Mouse (Mus musculus): ENCODE data around the gene Atad2b. TPM values are rescaled to one million over a fixed set of nuclear protein-coding genes. Genes with fewer than 3 reads are reported as not detected.

Gene Atad2b
- 6.5 and 8.0 TPM in 2 replicates for polyA plus RNA-seq (2012; rRNA removed)

DNA sequence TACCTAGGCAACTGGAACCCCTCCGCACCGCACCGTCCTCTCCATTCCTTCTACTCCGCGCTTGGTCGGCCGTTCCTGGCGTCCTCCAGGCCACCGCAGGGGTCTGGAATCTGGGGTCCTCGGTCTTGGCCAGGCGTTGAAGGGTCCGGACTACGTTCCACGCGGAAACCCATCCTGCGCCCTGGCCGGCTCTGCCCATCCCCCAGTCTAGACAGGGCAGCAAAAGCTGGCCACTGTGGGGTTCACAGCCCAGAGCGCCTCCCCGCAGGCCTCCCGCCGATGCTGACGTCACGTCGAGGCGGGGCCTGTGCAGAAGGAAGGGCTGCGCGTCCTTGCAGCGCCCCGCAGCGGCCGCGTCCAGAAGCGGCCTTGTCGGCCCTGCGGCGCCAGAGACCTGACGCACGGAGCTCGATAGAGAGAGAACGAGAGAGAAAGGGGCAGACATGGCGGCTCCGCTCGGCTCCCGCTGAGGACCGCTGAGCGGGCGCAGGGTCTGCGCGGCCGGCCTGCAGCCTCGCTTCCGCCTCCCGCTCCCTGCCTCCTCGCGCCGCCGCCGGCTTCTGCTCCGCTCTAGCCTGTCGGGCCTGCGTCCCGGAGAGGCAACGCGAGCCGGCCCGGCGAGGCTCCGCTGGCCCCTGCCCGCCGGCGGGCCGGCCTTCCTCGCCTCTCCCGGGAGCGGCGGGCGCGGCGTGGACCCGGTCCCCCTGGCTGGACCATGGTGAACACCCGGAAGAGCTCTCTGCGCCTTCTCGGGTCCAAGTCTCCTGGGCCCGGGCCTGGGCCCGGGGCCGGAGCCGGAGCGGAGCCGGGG, at the start of gene Atad2b:
Atad2b (plus strand) TSS at position 360 of the 811 bp plus-strand sequence.

DNA sequence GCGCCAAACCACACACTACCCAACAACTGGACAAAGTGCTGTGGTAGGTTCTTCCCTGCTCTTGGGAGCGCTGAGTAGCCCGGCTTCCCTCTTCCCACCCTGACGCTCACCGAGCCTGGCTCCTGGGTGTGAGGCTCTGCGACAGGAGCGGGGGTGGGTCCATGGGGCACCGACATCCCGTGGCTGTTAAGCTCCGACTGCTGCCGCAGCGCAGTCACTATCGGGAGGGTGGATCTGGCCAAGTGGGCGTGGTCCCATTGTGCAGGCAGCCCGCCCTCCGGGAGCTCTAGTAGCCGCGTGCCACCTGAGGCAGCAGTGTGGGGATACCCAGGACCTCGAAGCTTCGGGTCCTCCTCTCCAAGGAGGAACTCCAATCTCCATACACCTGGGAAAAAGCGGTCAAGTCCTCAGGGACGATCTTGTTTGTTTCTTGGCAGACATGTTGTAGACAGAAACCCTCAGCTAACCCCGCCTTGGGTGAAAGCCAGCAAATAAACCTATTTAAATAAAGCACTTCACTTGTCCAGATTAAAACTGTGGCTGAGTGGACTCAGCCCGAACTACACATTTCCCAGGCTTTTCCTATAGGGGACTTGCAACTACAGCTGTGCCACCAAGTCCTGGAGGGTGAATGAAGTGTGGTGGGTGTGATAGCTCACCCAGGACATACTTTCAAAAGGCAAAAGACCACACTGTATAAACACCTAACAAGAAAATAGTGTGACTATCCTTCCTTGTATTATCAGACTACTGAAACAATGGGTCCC, 42.8 kb upstream of the Atad2b start, which contains the start of gene Mfsd2b:
Mfsd2b (minus strand) TSS at position 199 of the 767 bp plus-strand sequence.

DNA sequence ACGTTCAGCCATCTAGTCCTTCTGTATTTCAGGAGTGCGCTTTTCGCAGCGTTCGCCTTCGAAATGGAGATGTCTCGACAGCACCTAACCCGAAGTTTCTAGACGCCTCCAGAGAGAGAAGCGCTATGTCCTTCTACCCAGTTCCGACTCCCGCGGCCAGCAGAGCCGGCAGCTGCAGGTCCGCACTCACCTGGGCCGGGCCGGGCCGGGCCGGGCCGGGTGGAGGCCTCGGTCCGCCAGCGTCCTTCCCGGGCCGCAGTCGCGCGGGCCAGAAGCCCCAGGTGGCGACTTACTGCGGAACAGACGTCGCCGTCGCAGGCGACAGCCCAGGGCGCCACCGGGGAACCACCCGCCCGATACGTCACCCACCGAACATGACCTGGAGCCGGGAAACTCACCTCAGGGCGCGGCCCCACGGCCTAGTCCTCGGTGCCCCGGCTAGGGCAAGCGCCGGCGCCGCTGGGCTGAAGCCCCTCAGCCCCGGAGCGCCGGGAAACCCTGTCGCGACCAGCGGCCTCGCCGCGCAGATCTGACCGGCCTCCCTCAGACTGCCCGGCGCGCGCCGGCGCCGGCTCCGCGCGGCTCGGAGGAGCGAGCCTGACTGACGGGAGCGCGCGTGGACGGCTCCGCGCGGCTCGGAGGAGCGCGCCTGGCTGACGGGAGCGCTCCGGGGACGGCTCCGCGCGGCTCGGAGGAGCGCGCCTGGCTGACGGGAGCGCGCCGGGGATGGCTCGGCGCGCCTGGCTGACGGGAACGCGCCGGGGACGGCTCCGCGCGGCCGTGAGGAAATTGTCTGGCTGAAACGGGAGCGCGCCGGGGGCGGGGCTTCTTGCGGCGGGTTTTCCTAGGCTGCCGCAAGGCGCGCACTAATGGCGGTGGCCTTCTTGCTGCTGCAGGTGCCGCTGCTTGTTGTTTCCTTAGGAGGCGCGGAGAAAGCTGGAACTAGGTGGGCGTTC, 9.9 kb upstream of the Atad2b start, which contains the start of gene Ubxn2a:
Ubxn2a (minus strand) TSS at position 755 of the 956 bp plus-strand sequence.

Other genes starting within 250 kb of the Atad2b start
- gene Fam228a, start 178.9 kb upstream of the Atad2b start, polyA plus RNA-seq (2012; rRNA removed) = 0.14 and 0.15 TPM in 2 replicates
- gene Pfn4, start 148.3 kb upstream of the Atad2b start, polyA plus RNA-seq (2012; rRNA removed) = 0.52 and 0.54 TPM in 2 replicates
- gene Fam228b, start 148.1 kb upstream of the Atad2b start, polyA plus RNA-seq (2012; rRNA removed) = 0.93 and 1.0 TPM in 2 replicates
- 82.9 and 86.2 TPM in 2 replicates for gene Sf3b6, start 99.8 kb upstream of the Atad2b start, polyA plus RNA-seq (2012; rRNA removed)
- gene Fkbp1b, start 75.8 kb upstream of the Atad2b start, polyA plus RNA-seq (2012; rRNA removed) = 2.7 and 2.9 TPM in 2 replicates
- gene Wdcp, start 74.0 kb upstream of the Atad2b start, polyA plus RNA-seq (2012; rRNA removed) = 8.8 and 9.0 TPM in 2 replicates
- gene Mfsd2b, start 43.0 kb upstream of the Atad2b start, polyA plus RNA-seq (2012; rRNA removed) = 35.1 and 48.8 TPM in 2 replicates
- gene Ubxn2a, start 9.6 kb upstream of the Atad2b start, polyA plus RNA-seq (2012; rRNA removed) = 8.4 and 9.8 TPM in 2 replicates